Mouse (Mus musculus): Measurements from ENCODE around the gene Fgfr2.

GRCm38 (mm10) chr7:132119817-132120216 lies 1003.3 kb downstream of the Fgfr2 start:
- no peak for TF ChIP-seq CTCF (conservative IDR thresholded peaks at IDR 0.05; ENCODE audit: low read length)
- no peak for TF ChIP-seq NANOG (IDR thresholded peaks at IDR 0.05; ENCODE audit: borderline replicate concordance, low read length)

All from E14TG2a.4 (cell line).